Mouse (Mus musculus) gastrocnemius, postnatal 10 days (tissue): ENCODE measurements at regions not wholly inside any gene's neighbourhood (a gene's known extent, or its start where the extent isn't known, plus 50 kb on each side); places are given as distances from the start of the nearest gene placed in this dataset.

ENCODE experiments used
- DNase-seq: peaks from one replicate; pipeline ENCODE4 v3.0.0; 2021; ENCODE audit warnings: mixed read lengths

DNA sequence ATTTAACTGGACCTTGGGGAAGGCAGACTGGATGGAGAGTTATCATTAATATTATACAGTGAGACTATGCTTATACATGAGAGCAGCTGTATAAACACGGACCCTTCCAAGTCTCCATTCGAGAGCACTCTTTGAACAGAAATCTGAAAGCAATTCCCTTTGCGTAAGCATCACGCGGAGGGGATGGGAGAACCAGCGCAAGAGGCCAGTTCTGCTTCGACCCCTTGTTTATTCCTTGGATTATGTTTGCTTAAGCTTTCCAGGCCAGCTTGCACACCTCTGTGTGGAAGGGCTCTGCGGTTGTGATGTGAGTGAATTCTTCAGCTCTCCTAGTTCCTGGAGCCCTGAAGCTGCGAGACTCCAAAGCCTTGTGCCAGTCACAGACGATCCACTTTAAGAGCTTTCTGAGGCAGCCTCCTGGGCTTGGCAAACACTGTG lies 109.2 kb upstream of the Fbxo11 start:
- DNase-seq = no peak

DNA sequence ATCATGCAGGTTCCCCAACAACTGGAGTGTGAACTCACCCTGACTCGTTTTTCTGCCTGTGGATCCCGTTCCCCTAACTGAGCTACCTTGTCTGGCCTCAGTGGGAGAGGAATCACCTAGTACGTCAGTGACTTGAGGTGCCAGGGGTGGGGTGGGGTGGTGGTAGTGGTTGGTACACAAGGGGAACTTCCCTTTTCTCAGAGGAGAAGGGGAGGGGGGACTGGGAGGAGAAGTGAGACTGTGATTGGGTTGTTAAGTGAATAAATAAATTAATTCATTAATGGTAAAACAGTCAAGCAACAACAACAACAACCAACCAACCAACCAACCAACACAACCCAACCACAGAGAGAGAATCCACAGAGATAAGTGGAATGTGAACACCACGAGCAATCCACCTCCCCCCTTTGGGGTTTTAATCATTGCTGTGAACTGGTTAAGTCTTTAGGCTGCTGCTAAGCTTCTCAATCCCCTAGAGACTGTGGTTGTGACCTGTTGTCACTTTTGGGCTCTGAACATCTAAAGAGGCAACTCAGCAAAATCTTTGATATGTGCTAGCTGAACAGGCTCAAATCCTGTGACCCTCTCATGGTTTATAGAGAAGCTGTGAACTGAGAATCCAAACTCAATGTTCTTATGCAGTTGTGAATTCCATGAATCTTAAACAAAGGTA lies 111.0 kb upstream of the Fbxo11 start:
- no peak for DNase-seq

DNA sequence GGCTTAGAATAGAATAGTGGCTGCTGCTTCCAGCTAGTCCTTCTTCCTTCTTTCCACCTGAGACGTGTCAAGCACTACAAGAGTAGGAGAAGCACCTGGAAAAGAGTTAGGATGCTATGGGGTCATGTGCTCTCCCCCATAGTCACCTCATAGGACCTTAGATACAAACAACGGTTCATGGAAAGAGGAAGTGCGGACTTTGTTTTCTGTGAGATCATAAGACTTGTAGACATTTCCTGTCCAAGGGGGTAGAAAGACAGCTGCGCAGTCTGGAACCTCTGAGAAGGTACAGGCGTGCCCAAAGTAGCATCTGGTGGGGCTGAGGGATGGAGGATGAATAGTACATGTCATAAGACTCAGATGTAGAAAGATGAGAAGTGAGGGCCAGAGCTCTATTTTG lies 125.6 kb upstream of the Fbxo11 start:
- DNase-seq = no peak

DNA sequence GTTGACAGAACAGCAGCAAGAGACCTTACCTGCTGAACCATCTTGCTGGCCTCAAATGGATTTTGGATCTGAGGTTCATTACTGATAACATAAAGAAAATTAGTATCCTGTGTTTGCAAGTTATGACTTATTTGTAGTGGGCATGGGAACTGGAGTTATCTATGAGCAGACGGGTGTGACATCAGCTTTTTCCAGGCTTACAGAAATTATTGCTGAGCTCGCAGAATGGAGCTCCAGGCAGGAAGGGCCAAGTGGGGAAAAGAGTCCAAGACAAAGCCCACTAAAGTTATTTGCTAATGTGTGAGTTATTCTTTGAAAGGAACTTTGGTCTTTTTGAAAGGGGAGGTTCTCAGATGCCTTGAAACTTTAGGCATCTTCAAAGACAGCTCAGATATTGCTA lies 126.4 kb upstream of the Fbxo11 start:
- DNase-seq = no peak

DNA sequence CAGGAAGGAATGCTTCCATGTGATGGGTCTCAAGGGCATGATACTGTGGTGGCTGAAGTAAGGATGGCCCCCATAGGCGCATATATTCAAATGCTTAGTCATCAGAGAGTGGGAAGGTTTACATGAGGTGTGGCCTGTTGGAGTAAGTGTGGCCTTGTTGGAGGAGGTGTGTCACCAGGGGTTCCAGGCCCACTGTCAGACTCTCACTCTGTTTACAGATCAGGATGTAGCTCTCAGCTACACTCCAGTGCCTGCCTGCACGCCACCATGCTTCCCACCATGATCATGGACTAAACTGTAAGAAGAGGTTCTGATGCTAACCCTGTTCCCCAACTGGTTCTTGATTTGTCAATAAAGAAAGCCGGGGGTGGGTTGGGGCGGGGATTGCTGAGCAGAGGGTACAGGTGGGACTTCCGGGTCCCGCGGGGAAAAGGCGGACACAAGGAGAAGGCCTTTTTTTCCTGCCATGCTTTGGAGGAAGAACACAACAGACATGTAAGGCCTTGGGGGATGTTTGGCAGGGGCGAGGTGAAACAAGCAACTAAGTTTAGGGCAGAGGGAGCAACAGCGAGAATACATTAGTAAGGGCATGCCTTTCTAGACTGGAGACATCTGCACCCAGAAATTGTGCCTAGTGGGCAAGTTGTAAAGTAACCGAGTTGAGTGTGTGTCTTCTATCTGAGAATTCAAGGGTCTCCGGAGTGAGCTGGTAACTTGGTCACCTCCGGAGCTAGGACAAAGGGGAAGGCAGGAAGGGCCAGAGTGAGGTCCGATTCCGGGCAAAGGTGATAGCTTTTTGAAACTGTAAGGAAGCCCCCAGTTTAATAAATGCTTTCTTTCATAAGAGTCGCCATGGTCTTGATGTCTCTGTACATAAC lies 127.1 kb upstream of the Fbxo11 start:
- DNase-seq = no peak

DNA sequence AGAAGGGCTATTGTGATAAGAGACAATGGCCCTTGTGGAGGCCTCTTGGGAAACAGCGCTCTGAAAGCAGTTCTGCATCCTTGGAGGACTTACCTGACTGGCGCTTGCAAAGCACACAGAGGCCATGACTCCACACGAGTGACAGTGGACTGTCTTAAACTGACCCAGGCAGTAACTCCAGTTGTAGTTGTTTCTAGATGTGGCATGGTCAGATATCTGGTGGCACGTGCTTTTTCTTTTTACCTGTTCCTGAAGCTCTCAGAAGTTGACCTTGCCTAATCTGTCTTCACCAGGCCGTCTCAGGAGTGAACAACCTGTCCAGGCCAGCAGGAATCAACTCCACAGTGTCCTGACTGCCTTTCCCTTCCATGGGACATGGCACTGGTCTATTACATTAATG lies 129.6 kb upstream of the Fbxo11 start:
- no peak for DNase-seq

DNA sequence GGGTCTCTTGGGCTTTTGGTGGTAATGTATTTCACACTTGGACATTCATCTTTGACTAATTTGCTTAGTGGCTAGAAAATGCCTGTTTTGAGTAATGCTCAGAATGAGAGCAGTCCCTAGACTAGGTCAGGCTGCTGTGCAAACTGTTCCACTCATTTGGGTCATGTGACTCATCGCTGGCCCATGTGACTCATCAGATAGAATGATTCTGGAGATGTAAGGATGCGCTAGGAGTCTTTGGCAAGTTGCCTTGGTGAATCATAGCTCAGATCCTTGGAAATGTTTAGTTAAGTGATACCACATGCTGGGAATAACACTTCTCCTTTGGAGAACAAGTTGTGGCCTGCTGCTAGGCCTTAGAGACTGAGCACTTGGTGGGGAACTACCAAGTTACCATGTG lies 130.2 kb upstream of the Fbxo11 start:
- DNase-seq = peak; percentile 11

DNA sequence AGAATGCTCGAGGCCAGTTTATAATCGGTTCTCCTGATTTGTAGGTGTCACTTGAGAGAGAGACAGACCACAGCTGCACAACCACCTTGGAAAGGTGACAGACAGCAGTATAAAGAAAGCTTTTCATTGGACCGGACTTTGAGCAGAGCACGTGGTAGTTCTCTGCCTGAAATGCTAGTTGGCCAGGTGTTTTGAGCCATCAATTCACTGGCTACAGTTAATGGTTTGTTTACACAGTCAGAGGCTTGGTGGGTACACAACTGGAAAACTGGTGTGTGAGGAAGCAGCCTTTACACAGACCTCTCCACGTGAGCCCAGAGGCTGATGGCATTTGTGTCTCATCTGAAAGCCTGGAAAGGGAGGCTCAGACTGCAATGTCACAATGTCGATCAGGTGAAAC lies 130.8 kb upstream of the Fbxo11 start:
- no peak for DNase-seq

DNA sequence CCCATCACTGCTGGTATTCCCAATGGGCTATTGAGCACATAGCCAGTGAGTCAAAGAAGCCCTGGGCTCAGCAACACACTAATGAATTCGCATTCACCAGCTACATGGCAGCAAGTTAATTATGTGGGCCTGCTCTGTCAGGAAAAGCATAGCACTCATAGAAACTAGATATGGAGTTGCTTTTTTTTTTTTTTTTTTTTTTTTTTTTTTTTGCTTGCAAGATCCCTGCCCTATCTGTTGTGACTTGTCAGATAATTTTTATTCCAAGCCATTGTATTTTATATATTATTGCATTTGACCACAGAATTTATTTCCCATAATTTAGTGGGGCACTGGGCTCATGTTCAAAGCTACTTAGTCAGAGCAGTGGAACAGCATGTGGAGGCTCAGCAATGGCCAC lies 131.2 kb upstream of the Fbxo11 start:
- DNase-seq = no peak

DNA sequence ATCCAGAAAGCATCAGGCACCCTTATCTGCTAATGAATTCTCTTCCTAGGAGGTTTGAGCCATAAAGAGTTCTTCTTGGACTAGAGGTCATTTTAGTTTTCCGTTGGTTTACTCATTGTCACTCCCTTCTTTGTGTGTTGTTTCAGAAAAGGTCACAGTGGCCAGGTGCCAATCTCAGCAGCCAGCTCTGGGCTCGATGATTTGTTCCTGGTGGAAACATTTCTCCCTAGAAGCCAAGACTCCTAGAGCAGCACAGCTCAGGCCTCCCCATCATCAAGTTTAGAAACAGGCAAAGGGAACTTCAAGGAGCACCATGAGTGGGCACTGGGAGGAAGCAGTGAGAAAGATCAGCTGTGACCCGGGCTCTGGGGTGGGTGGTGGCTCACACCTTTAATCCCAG lies 132.3 kb upstream of the Fbxo11 start:
- peak; percentile 47 for DNase-seq

DNA sequence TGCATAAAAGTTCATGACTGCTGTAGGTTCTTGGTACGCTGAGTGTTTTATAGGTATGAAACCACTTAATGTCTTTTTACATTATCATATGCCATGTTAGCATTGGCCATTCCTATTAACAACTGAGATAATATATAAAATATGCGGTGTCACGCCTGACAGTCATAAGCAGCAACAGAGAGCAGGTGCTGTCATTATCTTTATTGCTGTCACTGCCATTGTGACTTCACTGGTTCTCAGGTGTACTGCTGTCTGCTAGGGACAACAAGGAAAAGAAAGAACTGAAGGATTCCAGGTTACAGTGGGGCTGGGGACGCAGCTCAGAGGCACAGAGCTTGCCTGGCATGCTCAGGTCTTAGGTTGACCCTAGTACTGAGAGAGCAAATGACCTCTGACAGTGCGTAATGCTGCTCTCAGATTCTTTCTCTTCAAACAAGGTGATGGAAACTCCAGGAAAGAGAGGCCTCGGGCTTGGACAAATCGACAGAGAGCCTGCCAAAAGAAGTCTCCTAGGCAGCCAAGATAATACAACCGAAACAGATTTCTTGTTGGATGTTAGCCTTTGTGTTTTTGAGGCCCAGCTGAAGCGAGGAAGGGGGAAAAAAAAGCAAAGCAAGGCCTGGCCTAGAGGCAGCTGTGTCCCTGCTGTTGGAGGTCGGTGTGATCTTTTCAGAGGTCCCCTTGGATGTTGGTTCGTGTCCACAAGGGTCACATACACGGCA lies 136.3 kb upstream of the Fbxo11 start:
- DNase-seq = no peak

DNA sequence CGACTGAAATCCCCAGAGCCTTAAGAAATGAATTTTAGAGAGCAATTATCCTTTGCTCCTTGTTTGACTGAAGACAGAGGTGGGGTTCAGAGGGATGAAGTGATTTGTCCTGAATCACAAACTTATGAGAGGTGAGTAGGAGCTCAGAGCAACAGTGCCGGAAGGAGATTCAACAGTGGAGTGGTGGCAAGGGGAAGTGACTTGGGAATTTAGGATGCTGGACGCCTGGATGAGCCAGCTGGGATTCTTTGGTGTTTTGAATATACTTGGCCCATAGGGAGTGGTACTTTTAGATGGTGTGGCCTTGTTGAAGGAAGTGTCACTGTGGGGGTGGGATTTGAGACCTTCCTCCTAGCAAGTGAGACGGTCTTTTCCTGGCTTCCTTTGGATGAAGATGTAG lies 137.1 kb upstream of the Fbxo11 start:
- DNase-seq = no peak

DNA sequence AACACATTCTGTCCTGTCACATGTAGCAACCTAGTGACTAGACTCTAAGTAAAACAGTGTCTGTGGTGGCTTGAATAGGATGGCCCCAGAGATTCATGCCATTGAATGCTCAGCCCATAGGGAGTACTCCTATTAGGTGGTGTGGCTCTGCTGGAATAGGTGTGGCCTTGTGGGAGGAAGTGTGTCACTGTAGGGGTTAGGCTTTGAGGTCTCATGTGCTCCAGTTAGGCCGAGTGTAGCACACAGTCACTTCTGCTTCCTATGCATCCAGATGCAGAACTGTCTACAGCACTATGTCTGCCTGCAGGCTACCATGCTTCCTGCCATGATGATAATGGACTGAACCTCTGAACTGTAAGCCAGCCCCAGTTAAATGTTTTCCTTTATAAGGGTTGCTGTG lies 144.5 kb upstream of the Fbxo11 start:
- DNase-seq = no peak

DNA sequence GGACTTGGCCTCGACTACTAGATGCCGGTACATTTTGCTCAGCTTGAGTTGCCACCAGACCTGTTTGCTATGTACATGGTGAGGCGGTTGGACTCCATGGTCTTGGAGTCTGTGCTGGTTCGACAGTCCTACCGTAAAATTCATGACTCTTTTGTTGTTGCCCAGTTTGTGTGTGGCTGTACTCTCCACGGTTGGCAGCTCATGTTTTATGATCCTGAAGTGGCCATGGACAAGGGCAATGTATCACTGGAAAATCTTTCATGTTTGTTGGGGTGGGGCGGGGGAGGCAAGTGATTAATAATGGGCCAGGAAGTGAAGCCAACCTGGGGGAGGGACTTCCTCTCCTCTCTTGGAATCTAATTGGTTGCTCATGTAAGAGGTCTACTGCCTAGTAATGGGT lies 147.0 kb upstream of the Fbxo11 start:
- no peak for DNase-seq

DNA sequence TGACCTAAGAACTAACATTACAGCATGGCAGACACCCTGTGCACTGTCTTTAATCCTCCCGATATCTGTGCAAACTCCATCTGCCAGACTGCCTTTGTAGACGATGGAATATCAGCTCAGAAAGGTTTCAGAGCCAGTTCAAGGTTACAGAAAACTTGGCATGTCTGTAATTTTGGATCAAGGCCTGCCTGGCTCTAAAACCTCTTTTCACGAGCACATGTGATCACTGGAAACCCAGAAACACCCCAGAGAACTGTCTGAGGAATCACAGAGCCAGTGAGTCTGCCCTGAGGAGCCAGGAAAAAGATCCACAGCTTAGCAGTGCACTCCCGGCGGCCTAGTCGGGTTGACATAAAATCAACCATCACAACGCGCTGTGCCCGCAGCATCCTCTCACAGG lies 149.7 kb upstream of the Fbxo11 start:
- peak; percentile 18 for DNase-seq

DNA sequence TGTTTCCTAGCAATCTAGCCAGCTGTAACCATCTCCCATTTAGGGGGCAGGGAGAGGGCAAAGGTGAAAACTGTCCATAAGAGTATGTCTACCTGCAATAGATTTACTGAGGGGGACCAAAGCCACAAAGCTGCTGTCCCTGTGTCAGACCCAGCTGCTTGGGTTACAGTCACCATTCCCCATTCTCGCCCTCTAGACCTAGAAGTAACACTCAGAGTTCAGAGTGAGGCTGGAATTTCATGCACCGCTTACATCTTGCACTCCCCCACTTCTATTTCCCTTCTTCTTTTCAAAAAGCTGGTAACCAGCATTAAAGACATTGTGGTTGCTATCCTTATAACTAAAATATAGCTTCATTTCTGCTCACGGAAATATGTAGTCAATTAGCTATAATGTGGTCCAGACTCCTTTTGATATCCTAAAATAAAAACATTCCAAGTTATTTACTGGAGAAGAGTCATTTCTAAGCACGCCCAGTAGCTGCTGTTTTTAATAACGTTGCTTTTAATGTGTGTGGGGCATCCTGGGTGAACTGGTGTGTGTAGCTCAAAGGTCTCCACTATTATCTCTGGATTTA lies 157.4 kb upstream of the Fbxo11 start:
- DNase-seq = no peak

DNA sequence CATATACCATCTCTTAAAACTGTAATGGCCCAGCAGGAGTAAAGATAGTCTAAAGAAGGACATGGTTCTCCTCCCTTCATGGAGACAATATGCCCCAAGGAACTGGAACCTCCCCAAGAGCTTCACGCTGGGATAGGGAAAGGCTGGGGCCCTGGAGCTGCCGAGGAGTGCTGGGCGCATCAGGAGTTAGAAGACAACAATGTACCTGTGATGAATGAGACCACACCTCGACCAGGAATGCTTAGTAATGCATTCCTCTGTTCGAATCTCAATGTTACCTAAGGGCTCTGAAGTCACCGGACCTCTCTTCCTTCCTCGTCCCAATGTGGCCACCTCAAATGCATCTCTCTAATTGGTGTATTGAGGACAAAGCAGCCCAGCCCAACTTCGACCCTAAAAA lies 175.4 kb upstream of the Fbxo11 start:
- no peak for DNase-seq

DNA sequence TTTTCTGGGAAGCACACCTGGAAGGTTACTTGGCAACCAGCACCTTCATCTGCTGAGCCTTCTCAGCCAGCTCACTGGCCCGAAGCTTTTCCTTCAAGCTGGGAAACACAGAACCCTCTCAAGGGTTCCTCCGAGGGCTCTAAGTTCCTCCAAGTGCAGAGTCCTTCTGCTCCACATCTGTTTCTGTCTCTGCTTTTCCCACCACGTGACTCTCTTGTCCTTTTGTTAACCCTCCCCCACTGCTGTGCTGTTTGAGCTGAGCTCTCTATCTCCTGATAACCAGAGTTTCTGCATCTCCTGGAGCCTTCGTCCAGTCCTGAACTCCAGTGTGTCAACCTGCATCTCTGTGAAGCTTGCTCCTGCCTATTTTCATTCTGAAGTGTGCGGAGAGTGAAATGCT lies 183.5 kb upstream of the Fbxo11 start:
- no peak for DNase-seq

DNA sequence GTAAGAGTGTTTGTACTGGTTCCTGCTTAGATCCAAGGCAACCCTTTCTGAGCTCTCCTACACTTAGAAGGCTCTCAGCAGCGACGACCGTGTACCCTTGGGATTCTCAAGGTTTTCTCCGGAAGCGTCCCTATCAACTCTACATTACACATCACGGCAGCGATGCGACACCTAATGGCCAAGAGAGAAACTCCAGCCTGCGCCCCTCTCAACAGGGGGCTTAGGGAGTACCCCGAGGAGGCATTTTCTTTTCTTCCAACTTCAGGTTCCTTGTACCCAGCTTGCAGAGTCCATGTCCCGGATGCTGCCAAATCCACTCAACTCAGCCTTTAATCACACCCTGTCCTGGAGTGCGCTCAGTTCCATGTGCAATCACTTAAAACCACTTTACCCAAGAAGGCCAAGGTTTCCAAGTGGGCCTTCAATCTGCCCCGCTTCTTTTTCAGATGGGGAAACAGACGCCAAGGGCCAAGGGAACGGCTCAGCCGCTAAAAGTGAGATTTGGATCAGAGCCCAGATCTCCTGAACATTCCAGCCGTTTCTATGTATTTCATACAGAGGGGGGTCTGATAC lies 186.9 kb upstream of the Fbxo11 start:
- DNase-seq = peak; percentile 61

DNA sequence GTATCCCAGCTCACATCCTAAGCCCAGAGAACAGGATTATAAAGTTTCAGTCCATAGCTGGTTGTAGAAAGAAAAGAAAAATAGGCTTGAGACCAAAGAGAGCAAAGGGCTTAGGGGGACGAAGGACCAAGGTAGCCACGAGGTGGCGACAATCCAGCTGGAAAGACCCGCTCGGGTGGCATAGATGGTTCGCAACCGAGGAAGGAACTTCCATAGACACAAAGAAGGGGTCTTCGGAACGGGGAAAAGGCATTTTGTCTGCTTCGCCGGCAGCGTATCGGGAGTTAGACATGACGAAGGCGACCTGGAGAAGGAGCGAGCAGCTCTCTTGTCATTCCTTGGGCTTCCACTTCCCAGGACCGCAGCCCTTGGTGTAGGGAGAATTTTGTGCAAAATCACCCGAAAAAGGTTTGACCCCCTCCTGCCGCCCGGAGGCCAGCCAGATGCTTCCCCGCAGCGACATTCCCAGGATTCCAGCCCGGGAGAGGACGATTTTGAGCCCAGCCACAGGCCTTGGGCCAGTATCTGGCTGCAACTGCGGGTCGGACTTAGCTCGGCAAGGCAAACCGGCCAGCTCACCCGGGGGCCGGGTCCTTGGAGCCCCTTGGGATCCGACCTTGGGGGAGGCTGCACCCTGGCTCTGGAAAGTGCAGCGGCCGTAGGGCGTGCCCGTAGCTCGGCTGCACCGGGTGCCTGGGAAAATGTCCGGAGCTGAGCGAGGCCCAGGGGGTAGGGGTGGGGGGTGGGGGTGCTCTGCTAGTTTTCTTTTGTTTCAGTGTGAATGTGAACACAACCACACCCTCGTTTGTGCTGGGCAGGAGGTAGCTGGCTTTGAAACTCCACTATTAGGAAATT lies 184.5 kb upstream of the Foxn2 start:
- peak; percentile 80 for DNase-seq
